Mouse (Mus musculus) bone marrow, adult 2 months (tissue): ENCODE measurements around the gene Sh3pxd2b. TPM values are rescaled to one million over a fixed set of nuclear protein-coding genes. Genes with fewer than 3 reads are reported as not detected.

Experiments used
- H3K27ac ChIP-seq: fragments of 200-500 bp; 2 replicates; pipeline ENCODE4 v1.5.1; 2012; ENCODE audit warnings: low read depth, mild to moderate bottlenecking, control low read depth, inconsistent platforms, low read length; ENCODE audit not compliant: control insufficient read depth, poor library complexity, insufficient read depth
- H3K4me1 ChIP-seq: fragments of 200-500 bp; 2 replicates; pipeline ENCODE4 v1.6.1; 2011; ENCODE audit warnings: low read length; ENCODE audit not compliant: control insufficient read depth, insufficient read depth
- H3K4me3 ChIP-seq: fragments of 200-500 bp; replicated peaks from 2 replicates; pipeline ENCODE3; 2011; ENCODE audit warnings: mild to moderate bottlenecking, low read depth, low read length, control low read depth; ENCODE audit not compliant: control insufficient read depth
- CTCF ChIP-seq: fragments of 200-500 bp; IDR thresholded peaks from 2 replicates; pipeline ENCODE4 v1.5.1; 2011; ENCODE audit warnings: low read length, control low read depth; ENCODE audit not compliant: control insufficient read depth, insufficient read depth
- POLR2A ChIP-seq: fragments of 200-500 bp; IDR thresholded peaks from 2 replicates; pipeline ENCODE4 v1.6.1; 2011; ENCODE audit warnings: low read depth, mild to moderate bottlenecking, control low read depth, low read length, borderline replicate concordance; ENCODE audit not compliant: control insufficient read depth
- whole genome bisulfite sequencing: fragments of 180-500 bp; shearing (Covaris S2); methylation state at CpG from one replicate; pipeline ENCODE4 v1.1.7; 2018; 5-methylcytosine and 5-hydroxymethylcytosine counted together
- polyA plus RNA-seq: library from polyadenylated mRNA; stranded (reverse); fragments of >200 nt; gene quantifications from 2 replicates; pipeline ENCODE4 v1.2.4, GENCODE M21; 2011; ENCODE audit warnings: low replicate concordance; ENCODE audit not compliant: missing spikeins, insufficient read depth, insufficient read length

Sh3pxd2b gene
- polyA plus RNA-seq, 1 experiment, result 1.7 TPM

DNA sequence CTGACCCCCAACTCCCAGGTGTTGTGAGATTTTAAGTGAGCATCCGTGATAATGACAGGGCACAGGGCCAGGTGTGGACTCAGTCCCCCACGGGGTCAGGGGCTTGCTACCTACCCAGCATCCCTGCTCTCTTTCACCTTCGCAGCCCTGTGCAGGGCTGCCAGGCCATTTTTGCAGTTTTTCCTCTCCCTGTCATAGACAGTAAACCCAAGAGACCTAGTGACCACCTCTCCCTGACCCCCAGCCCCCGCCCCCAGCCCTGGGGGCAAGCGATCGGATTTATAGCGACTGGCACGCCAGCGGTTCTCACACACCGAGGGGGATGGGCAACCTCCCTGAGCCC lies 385 bp upstream of the Sh3pxd2b start:
- TF ChIP-seq POLR2A (no peak), CTCF (no peak)
- Histone ChIP-seq H3K4me1 (no peaks in the 10 kb centered on the region), H3K4me3 (no peak overlapping the region), H3K27ac (no peak overlapping the region)
- 5% methylated on average over 10 of the region's 10 CpGs for WGBS

DNA sequence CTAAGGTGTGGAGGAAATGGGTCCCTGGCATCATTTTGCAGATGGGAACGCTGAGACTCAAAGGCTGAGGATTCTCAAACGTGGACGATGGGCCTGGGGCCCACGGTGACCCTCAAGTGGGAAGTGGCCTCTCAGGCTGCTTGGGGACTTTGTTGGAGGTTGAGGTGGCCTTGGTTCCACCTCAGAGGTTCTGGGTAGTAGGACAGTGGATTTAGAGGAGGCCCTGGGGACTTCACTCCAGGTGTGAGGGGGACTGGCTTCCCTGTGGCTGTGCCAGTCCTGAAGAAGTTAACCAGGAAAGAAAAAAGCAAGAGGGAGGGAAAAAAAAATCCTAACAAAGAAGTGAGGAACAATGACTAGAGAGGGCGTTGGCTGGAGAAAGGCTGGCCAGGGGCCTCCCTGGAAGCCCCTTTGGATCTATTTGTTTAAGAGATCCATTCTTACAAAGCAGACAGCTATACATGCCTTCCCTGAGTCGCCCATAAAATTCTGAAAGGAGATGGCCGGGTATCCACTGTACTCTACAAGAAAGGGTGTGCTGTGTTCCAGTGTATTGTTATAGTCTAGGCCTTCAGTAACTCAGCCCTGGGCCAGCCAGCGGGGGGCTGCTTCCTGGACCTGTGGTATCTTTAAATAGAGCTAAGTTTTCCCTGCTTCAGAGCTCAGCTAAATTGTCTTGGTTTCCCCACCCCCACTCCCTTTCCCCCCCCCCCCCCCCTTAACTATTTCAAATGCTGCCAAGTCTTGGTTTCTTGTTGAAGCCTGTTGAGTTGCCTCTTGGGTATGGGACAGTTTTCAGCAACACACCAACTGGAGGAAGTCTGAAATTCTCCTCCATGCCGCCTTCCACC lies 1.0 kb downstream of the Sh3pxd2b start:
- no peak overlapping the region for H3K27ac ChIP-seq
- WGBS, result 44% methylated on average over 9 of the region's 9 CpGs

DNA sequence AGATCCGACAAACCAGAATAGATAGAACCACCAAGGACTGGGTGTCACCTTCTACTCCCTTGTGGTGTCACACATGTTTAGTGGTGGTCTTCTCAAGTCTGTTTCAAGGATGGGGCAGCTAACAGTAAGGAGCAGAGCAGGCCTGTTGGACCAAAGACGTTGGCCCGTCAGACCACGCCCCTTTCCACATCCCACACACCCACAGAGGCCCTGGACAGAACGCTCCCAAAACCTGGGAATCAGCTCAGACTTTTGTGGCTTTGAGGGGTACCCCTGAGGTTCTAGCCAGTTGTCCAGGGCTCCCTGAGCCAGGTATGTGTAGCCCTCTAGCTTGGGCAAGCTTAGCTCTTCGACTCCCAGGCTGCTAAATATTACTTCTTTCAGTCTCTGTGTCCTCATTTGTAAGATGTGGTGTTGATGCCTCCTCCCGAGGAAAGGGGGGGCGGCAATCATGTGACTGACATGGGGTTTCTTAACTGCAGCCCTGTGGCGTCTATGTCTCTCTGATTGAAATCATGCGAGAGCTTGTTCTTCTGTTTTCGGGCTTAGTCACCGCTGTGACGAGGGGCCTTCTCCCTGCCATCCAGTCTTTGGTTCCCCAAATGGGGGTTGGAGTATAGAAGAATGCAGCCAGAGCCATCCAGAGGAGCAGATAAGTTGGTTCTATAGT lies 1.8 kb downstream of the Sh3pxd2b start:
- H3K4me1 ChIP-seq, result no peaks in the 10 kb centered on the region
- no peak overlapping the region for H3K4me3 ChIP-seq
- 27% methylated on average over 13 of the region's 13 CpGs for WGBS
- TF ChIP-seq CTCF, result no peak
- no peak for TF ChIP-seq POLR2A
- H3K27ac ChIP-seq, result no peak overlapping the region

More for the DNA sequence above, 1.0 kb downstream of the Sh3pxd2b start:
- no peak overlapping the region for H3K4me3 ChIP-seq
- no peak for TF ChIP-seq CTCF
- no peak for TF ChIP-seq POLR2A
- no peaks in the 10 kb centered on the region for H3K4me1 ChIP-seq

DNA sequence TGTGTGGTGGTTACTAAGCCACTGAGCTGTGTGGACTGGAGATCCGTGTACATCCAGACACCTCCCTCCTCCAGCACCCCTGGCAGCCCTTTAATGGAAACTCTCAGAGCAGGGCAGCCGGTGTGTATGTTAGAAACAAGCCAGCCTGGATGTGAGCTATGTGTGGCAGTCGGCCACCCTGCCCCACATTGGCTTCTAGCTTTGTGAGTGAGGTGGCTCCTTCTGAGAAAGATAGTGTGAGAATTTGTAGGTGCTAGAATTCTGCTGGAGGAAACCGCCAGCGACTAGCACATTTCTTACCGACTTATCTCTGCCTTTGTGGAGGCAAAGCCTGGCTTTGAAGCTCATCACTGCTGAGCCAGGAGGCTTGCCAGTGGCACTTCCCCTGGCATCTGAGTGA lies 5.3 kb downstream of the Sh3pxd2b start:
- H3K4me1 ChIP-seq, result no peaks in the 10 kb centered on the region
- no peak overlapping the region for H3K4me3 ChIP-seq
- no peak overlapping the region for H3K27ac ChIP-seq
- 72% methylated on average over 6 of the region's 6 CpGs for WGBS
- TF ChIP-seq CTCF, result no peak
- TF ChIP-seq POLR2A, result no peak

DNA sequence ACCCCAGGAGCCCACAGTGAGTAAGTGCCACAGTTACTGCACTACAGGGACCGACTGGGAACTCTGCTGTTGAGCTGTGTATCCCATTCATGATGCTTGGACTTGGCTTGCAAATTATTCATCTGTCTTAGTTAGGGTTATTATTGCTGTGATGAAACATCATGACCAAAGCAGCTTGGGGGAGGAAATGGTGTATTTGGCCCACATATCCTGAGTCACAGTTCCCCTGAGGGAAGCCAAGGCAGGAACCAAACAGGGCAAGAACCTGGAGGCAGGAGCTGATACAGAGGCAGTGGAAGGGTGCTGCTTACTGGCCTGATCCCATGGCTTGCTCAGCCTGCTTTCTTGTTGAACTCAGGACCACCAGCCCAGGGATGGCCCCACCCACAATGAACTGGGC lies 7.8 kb downstream of the Sh3pxd2b start:
- Histone ChIP-seq H3K4me1 (no peaks in the 10 kb centered on the region), H3K4me3 (no peak overlapping the region), H3K27ac (no peak overlapping the region)
- TF ChIP-seq POLR2A, result no peak
- no peak for TF ChIP-seq CTCF
- WGBS, result 74% methylated on average over 1 of the region's 1 CpGs

DNA sequence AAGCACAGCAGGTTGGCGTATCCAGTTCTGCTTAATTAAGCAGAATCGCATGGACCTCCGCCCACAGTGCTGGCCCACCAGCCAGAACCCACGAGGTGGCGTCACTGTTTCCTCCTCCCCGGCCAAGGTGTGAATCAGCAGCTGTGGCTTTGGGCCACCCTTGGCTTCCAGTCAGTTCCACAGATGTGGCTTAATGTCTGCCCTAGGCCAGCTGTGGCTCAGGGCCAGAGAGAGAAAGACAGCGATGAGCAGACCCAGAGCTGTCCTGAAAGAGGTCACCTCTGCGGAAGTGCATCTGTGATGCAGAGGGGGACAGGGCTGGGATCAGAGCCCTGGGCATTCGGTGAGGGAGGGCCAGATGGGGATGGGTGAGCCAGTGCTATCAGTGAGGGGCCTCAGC lies 10.1 kb downstream of the Sh3pxd2b start:
- TF ChIP-seq CTCF (no peak), POLR2A (no peak)
- no peak overlapping the region for H3K4me3 ChIP-seq
- no peak overlapping the region for H3K27ac ChIP-seq
- H3K4me1 ChIP-seq, result no peaks in the 10 kb centered on the region
- WGBS, result 16% methylated on average over 9 of the region's 9 CpGs

DNA sequence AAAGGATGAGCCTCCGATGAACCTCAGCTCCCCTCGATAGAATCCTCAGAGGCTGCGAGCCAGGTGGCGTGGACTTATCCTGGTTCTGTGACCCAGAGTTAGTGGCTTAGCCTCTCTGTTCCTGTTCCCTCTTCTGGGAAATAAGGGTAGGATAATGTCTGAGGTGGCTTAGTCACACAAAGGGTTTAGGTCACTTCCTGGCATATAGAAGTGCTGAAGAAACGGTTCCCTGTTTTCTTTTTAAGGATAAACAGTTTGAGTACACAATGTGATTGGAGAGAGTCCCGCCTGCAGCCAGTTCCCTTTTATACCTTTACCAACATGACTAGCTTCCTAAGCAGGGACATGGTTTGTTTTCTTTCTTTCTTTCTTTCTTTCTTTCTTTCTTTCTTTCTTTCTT lies 10.8 kb downstream of the Sh3pxd2b start:
- Histone ChIP-seq H3K4me1 (no peaks in the 10 kb centered on the region), H3K4me3 (no peak overlapping the region), H3K27ac (no peak overlapping the region)
- 53% methylated on average over 6 of the region's 6 CpGs for WGBS
- TF ChIP-seq POLR2A, result no peak
- no peak for TF ChIP-seq CTCF

DNA sequence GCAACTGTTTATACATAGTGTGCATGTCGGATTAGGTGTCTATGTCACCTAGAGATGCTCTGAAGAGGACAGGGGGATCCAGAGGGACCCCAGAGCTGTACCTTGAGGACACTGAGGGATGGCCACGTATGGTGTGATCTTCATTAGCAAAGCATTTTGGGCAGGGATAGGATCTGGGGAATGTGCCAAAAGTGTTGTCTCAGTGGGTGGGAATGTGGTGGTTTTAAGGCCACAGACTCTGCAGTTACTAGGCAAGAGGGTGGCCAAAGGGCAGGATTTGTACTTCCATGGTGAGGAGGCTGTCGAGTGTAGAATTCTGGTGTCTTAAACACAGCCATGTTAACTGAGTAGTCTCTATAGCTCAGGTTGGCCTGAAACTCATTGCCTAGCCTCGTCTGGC lies 11.9 kb downstream of the Sh3pxd2b start:
- WGBS, result 72% methylated on average over 4 of the region's 4 CpGs
- no peak for TF ChIP-seq POLR2A
- no peak for TF ChIP-seq CTCF
- Histone ChIP-seq H3K4me1 (no peaks in the 10 kb centered on the region), H3K4me3 (no peak overlapping the region), H3K27ac (no peak overlapping the region)
